Mouse (Mus musculus): Measurements from ENCODE around the gene Lrrc8b. TPM values are rescaled to one million over a fixed set of nuclear protein-coding genes. Genes with fewer than 3 reads are reported as not detected.

The Lrrc8b gene
- polyA plus RNA-seq, 1 experiment from 2014 or later, result 13.3 TPM

DNA sequence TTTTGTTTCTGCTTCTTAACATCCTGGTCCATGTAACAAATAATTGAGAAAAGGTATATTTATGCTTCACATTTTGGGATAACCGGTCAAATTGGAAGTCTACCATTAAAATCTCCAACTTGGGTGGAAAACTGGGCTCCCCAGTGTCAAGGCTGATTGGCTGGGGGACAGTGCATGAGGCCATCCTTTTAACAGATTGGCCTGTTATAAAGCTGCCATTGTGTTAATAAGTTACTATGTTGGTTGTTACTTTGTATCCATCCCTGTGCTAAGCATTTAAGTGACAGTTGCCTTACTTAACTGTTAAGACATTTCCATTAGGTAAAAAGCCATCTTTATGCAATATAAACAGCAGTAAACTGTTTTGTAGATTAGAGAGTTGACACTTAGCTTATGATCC lies 45.5 kb downstream of the Lrrc8b start:
- WGBS, result 95% methylated on average over 1 of the region's 1 CpGs
- Histone ChIP-seq H3K9ac (no peak overlapping the region), H3K9me3 (replicated peaks) (no peaks in the 10 kb centered on the region), H3K36me3 (no peaks in the 10 kb centered on the region), H3K27me3 (no peaks in the 10 kb centered on the region), H3K4me1 (0 out of 2 replicates have a peak, but pooled peaks cover 2% of the 10 kb centered on the region), H3K4me2 (replicated peaks) (no peak overlapping the region), H3K27ac (no peak overlapping the region), H3K4me3 (no peak overlapping the region)
- no peak for ATAC-seq (ENCODE audit: low FRiP score)

DNA sequence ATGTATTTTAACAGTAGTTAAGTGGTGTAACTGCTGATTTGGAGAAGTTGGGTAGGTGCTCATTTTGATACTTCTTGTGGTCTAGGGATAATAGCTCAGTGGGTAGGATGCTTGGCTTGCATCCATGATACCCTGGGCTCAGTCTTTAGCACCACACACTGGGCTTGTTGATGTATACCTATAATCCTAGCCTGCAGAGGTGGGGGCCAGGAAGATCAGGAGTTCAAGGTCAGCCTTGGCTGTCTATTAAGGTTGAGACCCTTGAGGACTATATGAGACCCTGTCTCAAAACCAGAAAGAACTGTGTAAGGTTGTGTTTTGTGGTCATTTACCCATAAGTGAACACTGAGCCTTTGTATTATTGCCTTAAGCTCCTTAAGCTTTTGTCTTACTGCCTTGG lies 49.1 kb downstream of the Lrrc8b start:
- Histone ChIP-seq H3K4me1 (no peaks in the 10 kb centered on the region), H3K27me3 (no peaks in the 10 kb centered on the region), H3K27ac (no peak overlapping the region), H3K4me2 (replicated peaks) (no peak overlapping the region), H3K36me3 (no peaks in the 10 kb centered on the region), H3K9me3 (replicated peaks) (no peaks in the 10 kb centered on the region), H3K4me3 (no peak overlapping the region), H3K9ac (no peak overlapping the region)
- no peak for ATAC-seq (ENCODE audit: low FRiP score)

DNA sequence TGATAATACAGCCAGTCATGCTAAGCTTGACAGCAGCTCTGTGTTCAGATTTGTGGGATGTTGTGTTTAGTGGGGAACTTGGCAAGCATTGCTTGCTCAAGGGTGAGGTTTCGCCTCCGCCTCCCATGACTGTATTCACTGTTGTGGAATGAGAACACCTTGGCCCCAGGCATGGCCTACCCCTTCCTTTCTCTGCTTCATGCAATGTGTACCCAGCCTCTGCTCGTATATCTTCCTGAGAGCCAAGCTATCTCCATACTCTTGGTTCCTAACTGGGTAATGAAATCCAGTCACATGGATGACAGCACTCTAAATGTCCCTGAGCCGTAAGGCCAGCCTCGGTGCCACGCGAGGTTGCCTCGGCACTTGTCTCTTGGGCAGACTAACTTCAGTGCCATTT lies 50.0 kb downstream of the Lrrc8b start:
- no peak overlapping the region for H3K27ac ChIP-seq
- no peaks in the 10 kb centered on the region for H3K27me3 ChIP-seq
- no peak overlapping the region for H3K4me3 ChIP-seq
- no peak overlapping the region for H3K4me2 ChIP-seq (replicated peaks)
- H3K9ac ChIP-seq, result no peak overlapping the region
- H3K36me3 ChIP-seq, result no peaks in the 10 kb centered on the region
- H3K9me3 ChIP-seq (replicated peaks), result no peaks in the 10 kb centered on the region
- no peaks in the 10 kb centered on the region for H3K4me1 ChIP-seq
- 93% methylated on average over 8 of the region's 8 CpGs for WGBS
- no peak for ATAC-seq (ENCODE audit: low FRiP score)

DNA sequence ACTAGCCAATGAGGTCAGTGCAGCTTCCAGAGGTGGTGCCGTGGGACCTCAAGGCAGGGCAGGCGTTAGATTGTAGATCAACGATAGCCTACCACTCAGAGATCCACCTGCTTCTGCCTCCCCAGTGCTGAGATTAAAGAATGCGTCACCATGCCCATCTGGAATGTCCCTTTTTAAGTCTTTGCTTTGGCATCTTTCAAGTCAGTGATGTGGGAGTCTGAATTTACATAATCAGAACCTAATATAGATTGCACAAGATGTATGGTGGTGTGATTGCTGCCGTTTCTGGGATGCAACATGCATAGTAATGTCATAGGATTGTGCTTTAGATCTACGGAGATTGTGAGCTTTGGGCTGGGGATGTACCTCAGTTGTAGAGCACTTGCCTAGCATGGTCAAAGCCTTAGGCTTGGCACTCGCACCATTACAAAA lies 50.9 kb downstream of the Lrrc8b start:
- no peaks in the 10 kb centered on the region for H3K9me3 ChIP-seq (replicated peaks)
- 92% methylated on average over 7 of the region's 7 CpGs for WGBS
- H3K27me3 ChIP-seq, result no peaks in the 10 kb centered on the region
- no peak overlapping the region for H3K9ac ChIP-seq
- ATAC-seq (ENCODE audit: low FRiP score), result no peak
- H3K36me3 ChIP-seq, result no peaks in the 10 kb centered on the region
- H3K4me3 ChIP-seq, result no peak overlapping the region
- no peaks in the 10 kb centered on the region for H3K4me1 ChIP-seq
- H3K27ac ChIP-seq, result no peak overlapping the region
- no peak overlapping the region for H3K4me2 ChIP-seq (replicated peaks)

DNA sequence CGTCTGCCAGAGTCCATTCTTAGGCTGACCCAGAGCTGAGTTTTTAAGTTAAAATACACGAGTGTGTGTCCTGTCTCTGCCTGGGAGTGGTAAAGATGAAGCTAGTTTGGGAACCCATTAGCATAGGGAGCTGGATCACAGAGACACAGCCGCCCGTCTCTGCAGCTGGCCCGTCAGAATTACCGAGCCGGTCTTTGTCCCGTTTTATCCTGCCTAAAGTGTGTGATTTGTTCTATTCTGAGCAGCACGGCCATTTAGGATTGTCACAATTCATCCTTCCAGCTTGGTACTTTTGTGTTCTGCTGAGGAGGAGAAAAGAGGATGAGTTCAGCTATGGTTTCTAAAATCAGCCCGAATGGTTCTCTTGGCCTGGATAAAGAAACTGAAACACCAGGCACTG lies 51.7 kb downstream of the Lrrc8b start:
- no peak overlapping the region for H3K27ac ChIP-seq
- no peaks in the 10 kb centered on the region for H3K9me3 ChIP-seq (replicated peaks)
- no peak overlapping the region for H3K4me3 ChIP-seq
- H3K4me1 ChIP-seq, result no peaks in the 10 kb centered on the region
- ATAC-seq (ENCODE audit: low FRiP score), result no peak
- H3K27me3 ChIP-seq, result no peaks in the 10 kb centered on the region
- H3K4me2 ChIP-seq (replicated peaks), result no peak overlapping the region
- H3K9ac ChIP-seq, result no peak overlapping the region
- no peaks in the 10 kb centered on the region for H3K36me3 ChIP-seq
- WGBS, result 78% methylated on average over 10 of the region's 10 CpGs

GRCm38 (mm10) chr5:105472983-105473705 lies 57.6 kb downstream of the Lrrc8b start:
- Histone ChIP-seq H3K36me3 (no peaks in the 10 kb centered on the region; the same call in 1 of the 2 replicates), H3K9me3 (replicated peaks) (no peaks in the 10 kb centered on the region), H3K27ac (no peak overlapping the region), H3K27me3 (no peaks in the 10 kb centered on the region), H3K4me3 (no peak overlapping the region), H3K4me1 (no peaks in the 10 kb centered on the region), H3K9ac (no peak overlapping the region), H3K4me2 (replicated peaks) (no peak overlapping the region)
- WGBS, result 70% methylated on average over 5 of the region's 5 CpGs
- ATAC-seq (ENCODE audit: low FRiP score), result no peak

DNA sequence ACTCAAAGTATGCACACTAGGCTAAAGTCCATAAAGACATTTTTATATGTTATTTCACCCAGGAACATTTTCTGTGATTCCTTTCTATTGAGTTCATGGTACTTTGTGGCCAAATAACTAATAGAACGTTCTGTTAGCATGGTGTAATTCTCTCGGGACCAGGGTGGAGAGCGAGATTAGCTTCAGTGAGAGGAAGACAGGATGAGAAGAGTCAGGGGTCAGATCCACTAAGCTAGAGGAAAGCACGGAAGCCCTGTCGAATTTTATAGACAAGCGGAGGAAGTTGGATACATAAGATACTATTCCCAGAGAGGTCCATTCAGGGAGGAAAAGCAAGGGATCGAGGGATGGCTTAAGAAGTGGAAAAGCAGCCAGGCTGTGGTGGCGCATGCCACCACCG lies 62.0 kb downstream of the Lrrc8b start:
- Histone ChIP-seq H3K27ac (no peak overlapping the region), H3K27me3 (no peaks in the 10 kb centered on the region), H3K4me1 (no peaks in the 10 kb centered on the region), H3K4me3 (no peak overlapping the region), H3K9me3 (replicated peaks) (no peaks in the 10 kb centered on the region), H3K36me3 (peaks cover 24% of the 10 kb centered on the region), H3K4me2 (replicated peaks) (no peak overlapping the region), H3K9ac (no peak overlapping the region)
- no peak for ATAC-seq (ENCODE audit: low FRiP score)
- WGBS, result 88% methylated on average over 9 of the region's 9 CpGs

DNA sequence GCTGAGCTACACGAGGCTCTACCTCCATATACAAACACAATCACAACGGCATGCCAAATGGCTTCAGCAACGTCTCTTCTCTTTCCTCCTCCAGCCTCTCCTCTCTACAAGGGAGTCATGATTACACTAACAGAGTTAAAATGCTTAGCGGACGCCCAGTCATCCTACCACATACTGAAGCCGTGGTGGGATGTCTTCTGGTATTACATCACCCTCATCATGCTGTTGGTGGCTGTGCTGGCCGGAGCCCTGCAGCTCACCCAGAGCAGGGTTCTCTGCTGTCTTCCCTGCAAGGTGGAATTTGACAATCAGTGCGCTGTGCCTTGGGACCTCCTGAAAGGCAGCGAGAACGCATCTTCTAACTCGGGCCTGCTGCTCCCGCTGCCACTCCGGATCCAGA lies 64.1 kb downstream of the Lrrc8b start:
- no peak overlapping the region for H3K27ac ChIP-seq
- H3K9me3 ChIP-seq (replicated peaks), result no peaks in the 10 kb centered on the region
- no peak overlapping the region for H3K4me2 ChIP-seq (replicated peaks)
- no peak for ATAC-seq (ENCODE audit: low FRiP score)
- no peak overlapping the region for H3K9ac ChIP-seq
- H3K4me3 ChIP-seq, result no peak overlapping the region
- no peaks in the 10 kb centered on the region for H3K27me3 ChIP-seq
- H3K4me1 ChIP-seq, result no peaks in the 10 kb centered on the region
- 92% methylated on average over 13 of the region's 13 CpGs for WGBS
- peaks cover 24% of the 10 kb centered on the region for H3K36me3 ChIP-seq

GRCm38 (mm10) chr5:105480561-105480960 lies 65.0 kb downstream of the Lrrc8b start:
- Histone ChIP-seq H3K4me2 (replicated peaks) (no peak overlapping the region), H3K36me3 (peaks cover 24% of the 10 kb centered on the region), H3K4me3 (no peak overlapping the region), H3K9ac (no peak overlapping the region), H3K27ac (no peak overlapping the region), H3K4me1 (no peaks in the 10 kb centered on the region), H3K9me3 (replicated peaks) (no peaks in the 10 kb centered on the region), H3K27me3 (no peaks in the 10 kb centered on the region)
- 96% methylated on average over 17 of the region's 17 CpGs for WGBS
- ATAC-seq (ENCODE audit: low FRiP score), result no peak

GRCm38 (mm10) chr5:105483632-105484031 lies 68.1 kb downstream of the Lrrc8b start:
- ATAC-seq (ENCODE audit: low FRiP score), result no peak
- H3K9me3 ChIP-seq (replicated peaks), result no peaks in the 10 kb centered on the region
- H3K27me3 ChIP-seq, result no peaks in the 10 kb centered on the region
- H3K4me1 ChIP-seq, result no peaks in the 10 kb centered on the region
- peaks cover 24% of the 10 kb centered on the region for H3K36me3 ChIP-seq
- H3K4me2 ChIP-seq (replicated peaks), result no peak overlapping the region
- H3K9ac ChIP-seq, result no peak overlapping the region
- 88% methylated on average over 2 of the region's 2 CpGs for WGBS
- H3K27ac ChIP-seq, result no peak overlapping the region
- no peak overlapping the region for H3K4me3 ChIP-seq

- Histone ChIP-seq H3K4me1 (no peaks in the 10 kb centered on the region), H3K27ac (no peak overlapping the region), H3K4me2 (replicated peaks) (no peak overlapping the region), H3K9ac (no peak overlapping the region), H3K9me3 (replicated peaks) (no peaks in the 10 kb centered on the region), H3K4me3 (no peak overlapping the region), H3K36me3 (peaks cover 24% of the 10 kb centered on the region), H3K27me3 (no peaks in the 10 kb centered on the region)
- WGBS, result 89% methylated on average over 6 of the region's 6 CpGs
- no peak for ATAC-seq (ENCODE audit: low FRiP score)
These were observed 68.7 kb downstream of the Lrrc8b start for GRCm38 (mm10) chr5:105484247-105484646.

GRCm38 (mm10) chr5:105484891-105485290 lies 69.3 kb downstream of the Lrrc8b start:
- no peak overlapping the region for H3K9ac ChIP-seq
- no peaks in the 10 kb centered on the region for H3K27me3 ChIP-seq
- H3K36me3 ChIP-seq, result peaks cover 20% of the 10 kb centered on the region
- no peak overlapping the region for H3K27ac ChIP-seq
- no peaks in the 10 kb centered on the region for H3K9me3 ChIP-seq (replicated peaks)
- H3K4me3 ChIP-seq, result no peak overlapping the region
- no peak overlapping the region for H3K4me2 ChIP-seq (replicated peaks)
- H3K4me1 ChIP-seq, result no peaks in the 10 kb centered on the region
- 94% methylated on average over 14 of the region's 14 CpGs for WGBS
- no peak for ATAC-seq (ENCODE audit: low FRiP score)

DNA sequence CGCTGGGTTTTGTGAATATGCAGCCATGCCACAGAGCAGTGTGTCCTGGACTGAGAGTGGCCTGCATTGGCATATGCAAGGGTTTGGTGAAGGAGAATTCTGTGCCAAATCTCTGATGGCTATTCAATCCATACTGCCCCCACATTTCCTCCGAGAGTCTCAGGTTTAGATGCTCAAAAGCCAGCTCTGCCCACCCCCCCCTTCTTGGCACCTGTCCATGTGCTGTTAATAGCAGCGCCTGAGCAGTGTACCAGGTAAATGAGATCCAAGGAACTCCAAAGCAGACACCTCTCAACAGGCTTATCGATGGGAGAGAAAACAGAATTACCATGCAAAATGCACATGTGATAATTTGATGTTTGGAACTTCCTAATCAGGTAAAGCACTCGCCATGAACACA lies 74.6 kb downstream of the Lrrc8b start:
- Histone ChIP-seq H3K27ac (no peak overlapping the region), H3K4me2 (replicated peaks) (no peak overlapping the region), H3K4me1 (peaks cover 21% of the 10 kb centered on the region), H3K9ac (no peak overlapping the region), H3K4me3 (no peak overlapping the region), H3K9me3 (replicated peaks) (no peaks in the 10 kb centered on the region), H3K36me3 (no peaks in the 10 kb centered on the region; the same call in 1 of the 2 replicates), H3K27me3 (peaks cover 4% of the 10 kb centered on the region)
- 95% methylated on average over 5 of the region's 5 CpGs for WGBS
- ATAC-seq (ENCODE audit: low FRiP score), result no peak

All from hindbrain, embryonic 12.5 days (tissue).